Mouse (Mus musculus) layer of hippocampus, adult 9-11 months (tissue): ENCODE data around the gene Rora.
A peak's percentile ranks its signal among the peaks of the same experiment; 100 is the strongest.

ENCODE experiments used
- DNase-seq: peaks from one replicate; pipeline ENCODE4 v3.0.0; 2022

Gene Rora

DNA sequence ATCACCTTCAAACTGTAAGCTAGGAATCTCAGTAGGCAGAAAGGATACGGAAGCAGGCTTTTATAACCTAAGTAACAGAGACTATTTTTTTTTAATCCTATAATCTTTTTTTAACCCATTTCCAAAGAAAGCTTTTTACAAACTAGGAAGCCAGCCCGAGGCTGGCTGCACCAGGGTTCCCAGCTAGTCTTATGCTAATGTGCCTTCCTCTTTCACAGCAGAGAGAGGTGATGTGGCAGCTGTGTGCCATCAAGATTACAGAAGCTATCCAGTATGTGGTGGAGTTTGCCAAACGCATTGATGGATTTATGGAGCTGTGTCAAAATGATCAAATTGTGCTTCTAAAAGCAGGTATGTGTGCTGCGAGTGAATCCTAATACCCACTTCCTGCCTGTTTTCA is 719.3 kb downstream of the Rora start:
- no peak for DNase-seq

DNA sequence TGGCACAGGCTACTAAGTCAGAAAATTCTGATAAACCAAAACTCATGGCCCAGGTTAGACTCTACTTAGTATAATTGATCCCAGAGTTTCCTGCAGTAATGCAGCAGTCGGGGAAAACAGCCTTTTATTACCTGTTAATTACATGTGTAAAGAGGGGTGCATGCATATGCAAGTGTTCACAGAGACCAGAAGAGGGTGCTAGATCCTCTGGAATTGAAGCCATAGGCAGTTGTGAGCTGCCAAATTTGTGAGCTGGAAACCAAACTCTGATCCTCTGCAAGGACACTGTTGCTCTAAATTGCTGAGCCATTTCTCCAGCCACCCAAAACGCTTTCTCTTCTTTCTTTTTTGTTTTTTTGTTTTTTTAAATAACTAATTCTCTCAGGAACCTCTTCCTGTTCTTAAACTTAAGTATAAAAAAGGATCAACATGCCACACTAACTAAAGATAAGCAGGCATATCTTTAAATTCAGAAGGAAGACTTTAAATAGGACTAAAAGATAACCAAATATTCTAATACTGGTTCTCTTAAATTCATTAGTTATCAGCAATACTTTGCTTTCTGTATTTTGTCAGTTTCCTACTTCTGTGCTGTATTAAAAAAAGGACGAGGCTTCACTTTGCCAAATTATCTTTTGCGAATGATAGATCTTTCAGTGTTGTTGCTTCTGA is 723.5 kb downstream of the Rora start:
- DNase-seq, result no peak

DNA sequence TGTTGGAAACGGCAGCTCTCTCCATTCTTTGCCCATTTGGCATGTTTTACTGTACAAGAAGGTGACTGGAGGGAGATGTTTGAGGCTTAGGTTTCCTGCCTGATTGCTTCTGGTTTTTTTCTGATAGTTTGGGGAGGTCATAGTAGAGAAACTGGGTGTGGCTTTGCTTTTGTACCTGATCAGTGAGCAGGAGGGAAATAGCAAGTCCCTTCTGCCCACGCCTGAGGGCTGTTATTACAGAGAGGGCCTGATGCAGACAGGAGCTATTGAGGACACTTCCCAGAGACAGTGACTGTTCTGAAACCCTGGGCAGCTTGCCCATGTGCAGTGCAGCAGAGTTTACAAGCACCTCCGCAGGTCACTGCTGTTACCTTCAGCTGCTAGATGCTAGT is 724.1 kb downstream of the Rora start:
- no peak for DNase-seq

DNA sequence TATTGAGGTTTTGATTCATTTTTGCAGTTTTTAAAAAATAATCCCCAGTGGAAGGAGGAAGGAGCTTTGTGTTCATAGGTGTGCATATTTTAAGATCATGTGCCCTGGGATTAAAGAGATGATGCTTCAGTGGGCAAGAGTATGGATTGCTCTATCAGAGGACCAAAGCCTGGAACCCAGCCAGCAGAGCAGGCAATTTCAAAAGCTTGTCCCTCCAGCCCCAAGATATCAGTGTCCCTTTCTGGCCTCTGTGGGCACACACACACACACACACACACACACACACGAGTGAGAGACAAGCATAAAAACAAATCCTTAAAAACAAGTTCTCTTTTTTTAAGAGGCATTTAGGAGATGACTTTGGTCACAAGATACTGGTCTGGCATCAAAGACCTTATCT is 727.0 kb downstream of the Rora start:
- no peak for DNase-seq

DNA sequence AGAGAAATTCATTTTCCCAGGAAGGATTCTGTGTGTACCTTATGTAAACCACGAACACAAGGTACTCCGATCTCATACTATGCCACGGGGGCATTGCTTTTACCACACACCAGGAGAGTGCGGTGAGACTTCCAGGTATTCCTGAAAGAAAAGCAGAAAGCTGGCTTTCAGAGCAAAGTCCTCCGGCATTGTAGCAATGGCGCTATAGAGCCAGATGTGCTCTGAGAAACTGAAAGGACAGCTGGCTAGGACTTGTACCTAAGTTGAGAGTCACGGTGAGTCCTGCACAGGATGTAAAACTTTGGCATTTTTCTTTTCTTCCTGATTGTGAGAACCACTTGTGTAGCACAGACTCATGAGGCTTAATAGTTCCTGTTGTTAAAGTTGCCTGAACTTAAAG is 728.2 kb downstream of the Rora start:
- no peak for DNase-seq

DNA sequence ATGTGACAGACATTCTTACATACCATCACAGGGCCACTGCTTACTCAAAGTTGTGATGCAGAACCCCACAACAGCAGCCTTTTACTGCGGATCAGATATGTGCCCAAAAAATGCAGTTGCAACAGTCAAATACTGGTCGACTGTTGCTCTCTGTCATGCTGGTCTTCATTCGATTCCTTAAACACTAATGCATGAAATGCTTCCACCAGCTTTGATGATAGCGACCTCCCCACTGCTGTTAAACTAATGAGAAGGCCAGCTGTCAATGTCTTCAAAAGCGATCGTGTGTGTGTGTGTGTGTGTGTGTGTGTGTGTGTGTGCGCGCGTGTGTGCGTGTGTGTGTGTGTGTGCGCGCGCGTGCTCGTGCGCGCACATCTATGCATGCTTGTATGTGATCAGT is 730.9 kb downstream of the Rora start:
- DNase-seq, result no peak

DNA sequence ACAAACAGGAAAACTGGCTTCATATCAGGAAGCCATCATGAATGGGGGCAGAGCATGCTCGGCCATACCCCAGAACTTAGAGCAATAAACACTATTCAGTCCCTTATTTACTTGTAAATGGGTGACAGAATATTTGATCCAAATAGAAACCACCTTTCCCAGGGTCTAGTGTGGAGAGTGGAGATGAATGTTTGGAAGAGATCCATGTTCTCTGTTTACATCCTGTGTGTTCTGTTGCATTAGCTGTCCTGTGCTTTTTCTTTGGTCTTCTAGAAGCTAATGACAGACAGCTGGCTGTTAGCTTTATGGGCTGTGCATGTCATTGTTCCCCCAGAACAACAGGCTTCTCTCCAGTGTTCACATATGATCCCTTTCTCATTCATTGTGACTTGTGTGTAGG is 731.3 kb downstream of the Rora start:
- DNase-seq, result no peak

DNA sequence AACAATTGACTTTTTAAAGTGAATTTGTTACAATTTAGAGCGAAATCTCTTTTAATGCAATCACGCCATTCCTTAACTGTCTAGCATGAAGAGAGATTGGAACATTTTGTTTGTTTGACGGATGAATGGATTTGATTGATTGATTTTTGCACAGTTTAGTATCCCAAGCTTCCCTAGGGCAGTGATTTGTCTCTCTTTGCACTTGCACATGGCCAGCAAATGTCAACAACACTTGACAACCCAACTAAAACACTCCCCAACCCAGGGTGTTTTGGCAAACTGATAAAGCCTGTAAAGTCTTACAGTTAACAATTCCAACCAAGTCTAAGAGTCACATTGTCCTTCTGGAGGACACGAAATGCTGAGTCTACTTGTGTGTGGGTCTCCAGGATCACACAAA is 733.7 kb downstream of the Rora start:
- DNase-seq, result no peak

DNA sequence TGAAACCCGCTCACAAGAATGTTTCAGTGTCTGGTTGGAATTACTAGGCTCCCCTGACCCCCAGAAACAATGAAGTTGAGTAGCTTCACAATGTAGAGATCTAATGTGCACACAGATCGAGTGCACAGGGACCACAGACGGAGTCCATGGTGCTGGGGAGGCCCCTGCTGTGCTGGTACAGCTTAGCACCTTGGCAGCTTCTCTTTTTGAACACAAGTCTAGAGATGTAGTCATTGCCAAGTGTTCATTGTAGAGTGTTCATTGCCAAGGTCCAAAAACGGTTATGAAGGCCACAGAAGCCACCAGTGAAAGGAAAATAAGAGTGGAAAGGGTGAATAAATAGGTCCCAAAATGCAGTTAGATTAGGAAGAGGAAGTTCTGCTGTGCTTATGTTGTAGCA is 737.0 kb downstream of the Rora start:
- no peak for DNase-seq

DNA sequence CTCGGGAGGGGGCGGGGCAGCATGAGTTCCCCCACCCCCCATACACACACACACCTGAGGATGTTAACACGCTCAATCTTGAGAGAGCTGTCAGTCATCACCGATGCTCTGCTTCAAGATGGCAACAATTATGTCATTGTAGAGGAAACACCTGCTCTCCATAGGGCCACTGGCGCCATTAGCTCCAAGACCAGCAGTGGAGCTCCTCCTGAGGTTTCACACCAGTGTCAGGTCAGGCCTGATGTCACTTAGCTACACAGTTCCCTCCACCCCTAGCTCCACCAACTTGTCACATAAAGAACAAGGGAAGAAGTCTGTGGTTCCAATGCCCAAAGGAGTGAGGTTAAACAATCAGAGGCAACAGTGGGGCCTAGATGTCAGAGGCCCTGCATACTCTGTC is 740.6 kb downstream of the Rora start:
- no peak for DNase-seq

DNA sequence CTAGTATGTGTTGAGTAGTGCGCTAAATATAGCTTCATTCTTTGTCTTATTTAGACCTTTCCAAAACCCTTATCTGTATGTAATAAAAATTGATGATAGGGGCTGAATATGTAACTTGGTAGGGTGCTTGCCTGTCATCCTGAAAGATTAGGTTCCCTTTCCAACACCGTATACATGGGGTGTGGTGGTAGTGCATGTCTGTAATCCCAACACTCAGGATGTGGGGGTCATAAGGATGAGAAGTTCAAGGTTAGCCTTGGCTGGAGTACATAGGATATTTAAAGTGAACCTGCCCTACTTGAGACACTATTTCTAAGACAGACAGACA is 743.8 kb downstream of the Rora start:
- no peak for DNase-seq

DNA sequence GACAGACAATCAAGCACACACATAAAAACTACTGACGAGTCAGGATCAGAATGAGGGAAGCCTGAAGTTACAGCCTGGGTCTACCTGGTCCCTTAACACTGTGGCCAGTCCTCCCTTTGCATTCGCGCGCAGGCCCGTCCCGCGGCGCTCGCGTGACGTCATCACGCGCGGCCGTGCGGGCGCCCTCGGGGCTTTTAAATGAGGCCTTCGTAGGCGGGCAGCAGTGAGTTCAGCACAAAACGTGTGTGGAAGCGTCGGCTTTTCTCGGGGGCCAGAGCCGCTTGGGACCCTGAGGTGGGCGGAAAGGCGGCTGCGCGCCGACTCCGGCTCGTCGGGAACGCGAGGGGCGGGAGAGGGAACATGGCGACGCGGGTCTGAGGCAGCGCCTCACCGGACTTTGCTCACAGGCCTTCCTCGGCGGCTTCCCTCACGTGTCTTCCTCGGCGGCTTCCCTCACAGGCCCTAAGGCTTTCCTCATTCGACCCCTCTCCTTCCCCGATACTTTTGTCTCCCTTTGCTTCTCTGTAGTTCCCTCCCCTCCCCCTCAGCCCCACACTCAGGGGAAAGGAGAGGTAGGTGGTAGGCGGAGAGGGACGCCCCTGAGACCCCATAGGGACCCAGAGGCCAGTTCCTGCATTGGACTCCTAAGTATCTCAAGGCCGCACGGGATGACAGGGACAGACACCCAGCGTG is 744.3 kb downstream of the Rora start, which contains the start of gene Ice2:
Gene Ice2, plus strand, starts transcription at position 147 of the 693 bp plus-strand sequence.
- DNase-seq, result peak; percentile 64

DNA sequence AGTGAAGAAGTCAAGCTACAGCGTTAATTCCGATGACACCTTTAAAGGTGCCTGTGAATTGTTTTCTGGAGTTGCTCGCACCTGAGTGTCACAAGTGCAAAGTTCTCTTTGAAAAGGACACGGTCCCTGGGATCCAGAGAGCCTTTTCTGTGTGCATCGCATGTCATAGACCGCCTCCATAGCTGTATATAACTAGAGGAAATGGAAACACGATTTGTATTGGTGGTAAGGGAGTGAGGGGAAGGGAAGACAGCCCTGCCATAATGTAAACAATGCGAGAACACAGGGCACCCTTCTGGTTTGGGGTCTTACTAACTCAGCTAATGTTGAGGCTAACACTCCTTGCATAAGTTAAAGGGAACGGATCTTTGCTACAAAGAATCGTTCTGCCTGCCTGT is 744.9 kb downstream of the Rora start:
- DNase-seq, result no peak

DNA sequence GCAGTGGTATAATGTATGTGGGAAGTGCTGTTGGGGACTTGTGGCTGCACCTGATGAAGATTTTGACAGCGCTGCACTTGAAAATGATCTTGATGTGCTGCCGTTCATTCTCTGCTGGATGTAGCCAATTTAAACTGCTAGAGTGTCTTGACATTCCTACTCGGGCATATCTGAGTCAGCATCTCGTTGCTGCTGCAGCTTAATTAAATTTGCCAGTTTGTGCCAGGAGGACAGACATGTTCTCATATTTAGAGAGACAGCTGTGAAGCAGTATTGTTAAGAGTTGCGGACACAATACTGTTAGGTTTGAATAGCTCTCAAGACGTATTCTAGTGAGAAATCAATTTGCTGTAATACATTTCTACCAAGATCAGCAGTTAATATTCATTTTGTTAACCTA is 751.1 kb downstream of the Rora start:
- no peak for DNase-seq

DNA sequence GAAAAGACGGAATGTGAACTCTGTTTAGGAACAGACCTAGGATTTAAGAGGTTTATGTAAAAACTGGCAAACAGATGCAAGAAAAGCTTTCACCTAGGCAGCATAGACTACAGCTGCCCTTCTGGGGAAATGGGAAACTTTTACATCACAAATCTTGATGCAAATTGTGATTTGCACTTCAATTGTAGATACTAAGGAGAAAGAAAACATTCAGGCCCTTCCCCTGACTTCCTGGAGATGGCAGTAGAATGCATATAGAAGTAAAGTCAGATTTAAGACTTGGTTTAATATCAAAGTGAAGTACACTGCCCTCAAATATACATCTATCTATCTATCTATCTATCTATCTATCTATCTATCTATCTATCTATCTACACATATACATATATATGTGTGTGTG is 765.9 kb downstream of the Rora start:
- DNase-seq, result no peak

DNA sequence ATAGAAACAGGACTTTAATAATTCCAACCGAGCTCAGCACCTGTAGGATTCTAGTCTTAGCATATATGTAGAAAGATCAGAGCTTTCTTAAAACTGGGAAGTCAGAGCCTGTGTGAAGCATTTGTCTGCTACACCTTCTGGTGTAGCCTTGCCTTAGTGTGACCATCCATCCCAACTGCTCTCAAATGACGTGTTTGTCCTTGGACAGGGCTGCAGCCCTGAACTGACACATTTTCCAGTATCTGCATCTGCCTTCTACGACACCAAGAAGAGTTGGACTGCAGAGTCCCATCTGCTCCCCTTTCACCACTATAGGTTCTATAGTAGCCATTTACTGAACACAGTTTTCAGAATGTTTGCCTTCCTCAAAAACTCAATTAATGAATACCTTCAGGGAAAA is 776.9 kb downstream of the Rora start:
- no peak for DNase-seq

DNA sequence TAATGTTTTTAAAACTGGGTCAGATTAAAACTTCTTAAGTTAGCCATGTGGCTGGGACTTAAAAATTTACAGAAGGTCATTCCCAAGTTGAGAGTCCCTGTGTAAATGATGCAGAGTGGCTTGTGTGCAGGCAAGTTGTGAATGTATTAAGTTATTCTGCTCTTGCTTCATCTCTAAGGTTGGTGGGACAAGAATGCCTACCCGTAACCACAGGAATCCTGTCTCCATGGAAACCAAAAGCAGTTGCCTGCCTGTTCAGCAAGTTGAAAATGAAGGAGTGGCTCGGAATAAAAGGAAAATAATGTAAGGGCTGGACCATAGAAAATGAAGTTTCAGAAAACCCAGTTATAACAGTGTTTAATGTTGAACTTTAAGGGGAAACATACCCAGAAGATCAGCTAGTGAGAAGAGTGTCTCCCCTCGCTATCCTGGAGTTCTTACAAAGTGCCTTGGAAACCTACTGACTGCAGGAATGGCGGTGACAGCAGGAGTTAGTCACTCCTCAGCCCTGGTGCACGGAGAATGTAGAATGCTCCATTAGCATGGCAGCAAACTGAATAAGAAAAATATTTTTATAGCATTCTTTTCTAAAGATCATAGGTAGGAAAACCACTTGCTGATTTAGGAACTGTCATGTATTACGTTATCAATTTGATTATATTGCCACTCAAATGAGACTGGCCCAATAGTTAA is 778.4 kb downstream of the Rora start:
- DNase-seq, result no peak

DNA sequence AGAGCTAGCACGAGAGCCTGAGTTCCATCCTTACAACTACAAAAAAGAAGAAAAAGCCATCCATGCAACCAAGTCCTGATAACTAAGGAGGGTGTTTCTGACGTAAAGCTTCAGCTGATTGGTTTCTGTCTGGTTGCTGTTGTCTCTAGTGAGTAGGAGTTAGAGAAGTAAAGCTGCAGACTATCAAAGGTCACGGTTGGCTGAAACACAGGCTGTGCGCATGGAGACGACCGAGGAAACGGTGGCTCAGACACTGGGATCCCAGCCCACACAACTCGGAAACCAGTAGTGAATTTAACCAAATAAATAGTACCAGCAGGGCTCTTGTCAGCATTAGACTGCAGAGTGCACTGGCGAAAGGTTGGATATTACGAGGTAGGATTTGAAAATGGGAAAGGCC is 781.6 kb downstream of the Rora start:
- no peak for DNase-seq

DNA sequence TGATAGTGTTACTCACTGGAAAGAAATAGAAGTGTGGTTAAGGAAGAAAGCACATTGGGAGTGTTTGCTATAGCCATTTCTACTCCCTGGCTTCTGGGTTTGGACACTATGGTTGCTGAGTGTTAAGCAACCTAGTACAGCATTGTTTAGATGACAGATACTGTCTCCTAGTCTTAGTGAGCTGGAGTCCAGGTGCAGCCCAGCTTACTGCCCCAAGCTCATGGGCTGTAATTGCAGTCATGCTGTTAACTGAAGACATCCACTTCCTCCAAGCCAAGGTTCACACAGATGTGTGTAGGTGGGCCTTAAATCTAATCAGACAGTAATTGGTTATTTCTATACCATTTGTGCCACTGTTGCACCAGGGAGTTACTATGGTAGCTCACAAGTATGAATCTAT is 782.1 kb downstream of the Rora start:
- DNase-seq, result no peak
